Mouse (Mus musculus): ENCODE measurements around the gene Xrn2. TPM values are rescaled to one million over a fixed set of nuclear protein-coding genes. Genes with fewer than 3 reads are reported as not detected.
"Not testable (repeated sequence)": the region's sequence is repeated elsewhere in the genome, so short reads cannot be mapped to it uniquely, and the experiment has no call there.

Gene Xrn2
- polyA plus RNA-seq, 1 experiment from 2014 or later: 30.7 TPM

DNA sequence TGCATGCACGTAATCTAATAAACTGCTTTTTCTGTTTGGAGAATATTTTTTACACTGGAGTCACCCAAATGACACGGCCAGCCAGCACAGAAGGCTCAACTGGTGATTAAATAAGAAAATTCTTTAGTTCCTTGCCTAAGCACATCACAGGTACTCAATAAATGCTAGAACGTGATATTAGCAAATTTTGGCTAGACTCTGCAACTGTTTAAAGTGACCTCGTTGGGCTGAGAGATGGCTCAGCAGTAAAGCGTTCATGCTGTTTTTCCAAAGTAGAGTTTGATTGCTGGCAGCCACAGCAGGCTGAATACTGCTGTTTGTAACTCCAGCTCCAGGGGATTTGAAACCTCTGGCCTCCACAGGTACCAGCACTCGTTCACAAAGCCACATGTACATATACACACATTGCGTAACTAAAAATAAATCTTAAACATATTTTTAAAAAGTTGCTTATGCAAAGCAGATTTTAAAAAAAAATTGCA is 614 bp upstream of the Xrn2 start:
- H3K4me2 ChIP-seq (ENCODE audit: low read depth, low read length): peak overlapping the region; percentile 88
- H3K9ac ChIP-seq (replicated peaks): peak overlapping the region; percentile 96
- no peaks in the 10 kb centered on the region for H3K9me3 ChIP-seq (ENCODE audit: low read length)
- DNase-seq (no peak), ATAC-seq (no peak)
- no peak for TF ChIP-seq EP300 (IDR thresholded peaks at IDR 0.05; ENCODE audit: low read depth)
- no peak for TF ChIP-seq CTCF (IDR thresholded peaks at IDR 0.05; ENCODE audit: low read depth)
- 18% methylated on average over 7 of the region's 7 CpGs for WGBS (ENCODE audit: insufficient replicate concordance)
- peaks cover 16% of the 10 kb centered on the region for H3K4me1 ChIP-seq (ENCODE audit: insufficient read depth)
- H3K27ac ChIP-seq (ENCODE audit: low read depth): peak overlapping the region; percentile 99
- H3K4me3 ChIP-seq (ENCODE audit: low read depth, low read length): peak overlapping the region; percentile 96
- no peaks in the 10 kb centered on the region for H3K36me3 ChIP-seq (replicated peaks; ENCODE audit: insufficient read depth, low read length)
- no peaks in the 10 kb centered on the region for H3K27me3 ChIP-seq (ENCODE audit: insufficient read depth, low read length)

DNA sequence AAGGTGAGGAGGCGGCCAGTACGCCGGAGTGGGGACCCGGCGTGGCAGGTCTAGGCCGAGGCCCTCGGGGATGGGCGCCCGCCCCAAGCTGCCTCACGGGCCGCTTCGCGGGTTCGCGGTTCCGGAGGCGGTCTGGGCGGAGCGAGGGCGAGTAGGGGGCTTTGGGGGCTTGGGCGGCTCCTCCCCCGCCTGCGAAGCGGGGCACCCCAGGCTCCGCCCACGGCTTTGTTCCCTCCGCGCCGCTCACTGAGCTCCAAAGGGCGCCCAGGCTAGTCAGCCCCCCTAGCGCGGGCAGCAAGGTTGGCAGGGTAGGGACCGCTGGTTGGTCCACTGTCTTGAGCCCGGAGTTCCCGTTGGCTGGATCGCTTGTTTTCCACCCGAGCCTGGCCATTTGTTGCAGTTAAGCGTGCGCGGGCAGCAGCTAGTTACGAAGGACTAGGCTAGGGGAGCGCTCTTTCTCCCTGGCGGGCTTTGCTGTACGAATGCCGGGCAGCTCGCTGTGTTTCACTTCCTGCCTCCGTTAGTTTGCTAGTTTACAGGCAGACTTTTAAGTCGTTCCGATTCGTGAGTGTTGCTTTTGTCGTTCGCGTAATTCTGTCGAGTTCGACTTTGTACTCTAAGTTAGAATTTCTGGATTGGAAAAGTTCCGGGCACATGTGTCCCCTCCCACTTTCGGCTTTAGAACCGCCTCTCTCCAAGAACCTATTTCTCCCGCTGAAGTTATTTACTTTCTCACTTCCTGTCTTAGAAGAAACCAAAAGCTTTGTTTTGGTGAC is 586 bp downstream of the Xrn2 start:
- H3K4me3 ChIP-seq (ENCODE audit: low read depth, low read length): peak overlapping the region; percentile 96
- peak; percentile 82 for DNase-seq
- H3K9me3 ChIP-seq (ENCODE audit: low read length): no peaks in the 10 kb centered on the region
- ATAC-seq: peak; percentile 84
- no peak for TF ChIP-seq EP300 (IDR thresholded peaks at IDR 0.05; ENCODE audit: low read depth)
- H3K27me3 ChIP-seq (ENCODE audit: insufficient read depth, low read length): no peaks in the 10 kb centered on the region
- H3K9ac ChIP-seq (replicated peaks): peak overlapping the region; percentile 96
- H3K36me3 ChIP-seq (replicated peaks; ENCODE audit: insufficient read depth, low read length): no peaks in the 10 kb centered on the region
- WGBS (ENCODE audit: insufficient replicate concordance): 1% methylated on average over 52 of the region's 59 CpGs
- H3K4me2 ChIP-seq (ENCODE audit: low read depth, low read length): peak overlapping the region; percentile 88
- H3K4me1 ChIP-seq (ENCODE audit: insufficient read depth): peaks cover 16% of the 10 kb centered on the region
- peak overlapping the region; percentile 99 for H3K27ac ChIP-seq (ENCODE audit: low read depth)

DNA sequence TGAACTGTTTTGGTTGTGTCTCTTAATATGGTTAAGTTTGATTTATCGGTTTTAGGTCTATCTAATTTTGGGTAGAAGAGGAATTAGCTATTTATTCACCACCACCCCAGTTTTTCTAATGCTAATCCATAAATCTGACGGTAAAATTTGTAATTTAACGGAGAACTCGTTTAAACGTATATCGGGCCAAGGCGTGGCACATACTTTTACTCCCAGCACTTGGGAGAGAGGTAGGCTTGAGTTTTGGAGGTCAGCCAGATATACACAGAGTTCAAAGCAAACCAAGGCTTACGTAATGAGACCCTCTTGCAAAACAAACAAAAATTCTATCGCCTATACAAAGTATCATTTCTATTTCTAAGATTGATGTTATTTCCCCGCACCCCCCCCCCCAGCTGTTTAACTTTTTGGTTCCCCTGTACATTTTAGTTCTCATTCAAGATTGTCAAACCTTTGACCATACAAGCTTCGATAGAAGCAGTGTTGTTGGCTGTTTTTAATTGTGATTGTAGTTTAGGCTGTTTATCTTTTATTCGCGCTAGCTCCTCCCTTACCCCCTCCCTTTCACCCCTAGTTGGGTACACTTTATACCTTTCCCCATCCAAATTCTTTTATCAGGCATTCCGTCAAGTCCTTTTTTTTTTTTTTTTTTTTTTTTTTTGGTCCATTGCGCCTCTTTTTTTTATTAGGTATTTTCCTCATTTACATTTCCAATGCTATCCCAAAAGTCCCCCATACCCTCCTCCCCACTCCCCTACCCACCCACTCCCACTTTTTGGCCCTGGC is 1.5 kb downstream of the Xrn2 start:
- 19% methylated on average over 15 of the region's 15 CpGs for WGBS (ENCODE audit: insufficient replicate concordance)
- Histone ChIP-seq H3K27me3 (ENCODE audit: insufficient read depth, low read length) (no peaks in the 10 kb centered on the region), H3K4me1 (ENCODE audit: insufficient read depth) (peaks cover 16% of the 10 kb centered on the region), H3K9ac (replicated peaks) (peak overlapping the region; percentile 96), H3K4me3 (ENCODE audit: low read depth, low read length) (peak overlapping the region; percentile 96), H3K36me3 (replicated peaks; ENCODE audit: insufficient read depth, low read length) (no peaks in the 10 kb centered on the region), H3K9me3 (ENCODE audit: low read length) (no peaks in the 10 kb centered on the region), H3K27ac (ENCODE audit: low read depth) (peak overlapping the region; percentile 99), H3K4me2 (ENCODE audit: low read depth, low read length) (peak overlapping the region; percentile 88)
- no peak for ATAC-seq
- TF ChIP-seq CTCF (IDR thresholded peaks at IDR 0.05; ENCODE audit: low read depth) (no peak), EP300 (IDR thresholded peaks at IDR 0.05; ENCODE audit: low read depth) (no peak)
- DNase-seq: no peak

DNA sequence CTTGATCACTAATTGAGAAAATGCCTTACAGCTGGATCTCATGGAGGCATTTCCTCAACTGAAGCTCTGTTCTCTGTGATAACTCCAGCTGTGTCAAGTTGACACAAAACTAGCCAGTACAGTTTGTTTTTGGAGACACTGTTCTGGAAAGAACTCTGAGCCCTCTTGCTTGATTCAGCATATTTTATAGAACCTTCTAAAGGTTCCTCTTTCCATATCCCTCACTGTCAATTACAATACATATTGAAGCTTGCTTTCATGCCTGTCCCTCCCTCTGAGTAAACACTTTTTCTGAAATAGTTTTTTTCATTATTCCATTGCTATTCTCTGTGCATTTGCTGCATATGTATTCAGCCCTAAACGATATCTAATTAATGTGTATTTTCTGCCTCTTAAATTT is 9.2 kb downstream of the Xrn2 start:
- H3K36me3 ChIP-seq (replicated peaks; ENCODE audit: insufficient read depth, low read length): peaks cover 15% of the 10 kb centered on the region
- H3K4me1 ChIP-seq (ENCODE audit: insufficient read depth); H3K9ac ChIP-seq (replicated peaks); H3K9me3 ChIP-seq (ENCODE audit: low read length); H3K27ac ChIP-seq (ENCODE audit: low read depth); H3K27me3 ChIP-seq (ENCODE audit: insufficient read depth, low read length); H3K4me2 ChIP-seq (ENCODE audit: low read depth, low read length); H3K4me3 ChIP-seq (ENCODE audit: low read depth, low read length); DNase-seq: not testable (repeated sequence)
- peak; percentile 29; the same call in 1 of the 2 replicates for ATAC-seq
- 84% methylated on average over 1 of the region's 1 CpGs for WGBS (ENCODE audit: insufficient replicate concordance)

DNA sequence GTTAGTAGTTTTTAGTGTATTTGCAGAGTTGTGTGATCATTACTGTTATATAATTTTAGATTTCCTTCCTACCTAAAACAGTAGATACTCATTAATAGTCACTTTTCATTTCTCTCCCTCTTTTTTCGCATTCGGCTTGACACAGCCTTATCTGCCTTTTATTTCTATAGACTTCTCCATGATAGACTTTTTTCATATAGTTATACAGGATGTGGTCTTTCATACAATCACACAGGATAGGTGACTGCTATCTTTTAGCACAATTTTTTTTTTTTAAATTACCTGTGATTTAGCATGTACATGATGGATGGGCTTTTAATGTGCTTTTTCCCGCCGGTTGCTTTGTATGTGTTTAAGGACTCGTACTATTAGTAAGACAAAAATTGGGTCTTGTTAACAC is 10.3 kb downstream of the Xrn2 start:
- Histone ChIP-seq H3K9ac (replicated peaks) (no peak overlapping the region), H3K9me3 (ENCODE audit: low read length) (no peaks in the 10 kb centered on the region), H3K27me3 (ENCODE audit: insufficient read depth, low read length) (no peaks in the 10 kb centered on the region), H3K4me1 (ENCODE audit: insufficient read depth) (peaks cover 3% of the 10 kb centered on the region; the same call in 1 of the 2 replicates), H3K4me2 (ENCODE audit: low read depth, low read length) (no peak overlapping the region), H3K27ac (ENCODE audit: low read depth) (no peak overlapping the region), H3K4me3 (ENCODE audit: low read depth, low read length) (no peak overlapping the region), H3K36me3 (replicated peaks; ENCODE audit: insufficient read depth, low read length) (peaks cover 22% of the 10 kb centered on the region)
- WGBS (ENCODE audit: insufficient replicate concordance): 90% methylated on average over 5 of the region's 5 CpGs
- no peak for TF ChIP-seq CTCF (IDR thresholded peaks at IDR 0.05; ENCODE audit: low read depth)
- TF ChIP-seq EP300 (IDR thresholded peaks at IDR 0.05; ENCODE audit: low read depth): no peak
- ATAC-seq: no peak
- DNase-seq: no peak

DNA sequence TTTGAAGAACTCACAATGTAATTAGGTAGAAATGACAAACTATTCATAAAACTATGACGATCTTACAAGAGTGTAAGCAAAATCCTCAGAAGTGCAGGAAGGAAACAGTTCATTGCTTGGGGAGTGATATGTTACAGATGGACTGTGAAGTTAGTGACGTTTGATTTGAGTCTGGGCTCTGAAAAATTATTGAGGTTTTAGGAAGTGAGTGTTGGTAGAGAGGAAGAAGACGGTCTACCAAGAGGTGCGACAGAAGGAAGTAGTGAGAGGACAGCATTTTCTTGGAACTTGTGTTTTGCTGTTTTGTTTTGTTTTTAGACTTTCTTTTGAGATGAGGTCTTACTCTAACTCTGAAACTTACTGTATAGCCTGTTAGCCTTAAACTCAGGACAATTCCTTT is 10.8 kb downstream of the Xrn2 start:
- no peaks in the 10 kb centered on the region for H3K9me3 ChIP-seq (ENCODE audit: low read length)
- peaks cover 25% of the 10 kb centered on the region for H3K36me3 ChIP-seq (replicated peaks; ENCODE audit: insufficient read depth, low read length)
- no peaks in the 10 kb centered on the region for H3K27me3 ChIP-seq (ENCODE audit: insufficient read depth, low read length)
- H3K9ac ChIP-seq (replicated peaks): no peak overlapping the region
- DNase-seq (no peak), ATAC-seq (no peak)
- H3K4me3 ChIP-seq (ENCODE audit: low read depth, low read length): no peak overlapping the region
- WGBS (ENCODE audit: insufficient replicate concordance): 47% methylated on average over 4 of the region's 4 CpGs
- no peak for TF ChIP-seq EP300 (IDR thresholded peaks at IDR 0.05; ENCODE audit: low read depth)
- TF ChIP-seq CTCF (IDR thresholded peaks at IDR 0.05; ENCODE audit: low read depth): no peak
- H3K4me1 ChIP-seq (ENCODE audit: insufficient read depth): peaks cover 3% of the 10 kb centered on the region; the same call in 1 of the 2 replicates
- no peak overlapping the region for H3K4me2 ChIP-seq (ENCODE audit: low read depth, low read length)
- H3K27ac ChIP-seq (ENCODE audit: low read depth): no peak overlapping the region

Data from liver, postnatal 0 days (tissue).